Mouse (Mus musculus) heart, postnatal 0 days (tissue): Measurements from ENCODE around the gene Olfr309. TPM values are rescaled to one million over a fixed set of nuclear protein-coding genes. Genes with fewer than 3 reads are reported as not detected.

ENCODE experiments used
- ATAC-seq: fragments of 200-750 bp; cut with Nextera tagmentation; 2 replicates; pipeline ENCODE4 v1.8.0; 2017; ENCODE audit warnings: low read depth, moderate number of reproducible peaks, moderate library complexity; ENCODE audit not compliant: insufficient read depth
- DNase-seq: peaks from one replicate; pipeline ENCODE4 v3.0.0-alpha.2; 2016; ENCODE audit warnings: low spot score
- H3K27ac ChIP-seq: fragments of 300-500 bp; sonication (generic); 2 replicates; pipeline ENCODE4 v1.5.1; 2014; ENCODE audit warnings: low read depth, mild to moderate bottlenecking
- H3K27me3 ChIP-seq: fragments of 300-500 bp; sonication (generic); 2 replicates; pipeline ENCODE4 v1.6.1; 2014; ENCODE audit warnings: low read length, mixed read lengths; ENCODE audit not compliant: control insufficient read depth, insufficient read depth
- H3K36me3 ChIP-seq: fragments of 300-500 bp; sonication (generic); replicated peaks from 2 replicates; pipeline ENCODE4 v1.6.1; 2014; ENCODE audit warnings: low read length, mixed read lengths; ENCODE audit not compliant: control insufficient read depth, insufficient read depth
- H3K4me1 ChIP-seq: fragments of 300-500 bp; sonication (generic); 2 replicates; pipeline ENCODE4 v1.6.1; 2014; ENCODE audit warnings: antibody characterized with exemption; ENCODE audit not compliant: control insufficient read depth, insufficient read depth
- H3K4me2 ChIP-seq: fragments of 300-500 bp; sonication (generic); 2 replicates; pipeline ENCODE4 v1.6.1; 2014; ENCODE audit warnings: low read depth, mild to moderate bottlenecking, low read length, moderate library complexity
- H3K4me3 ChIP-seq: fragments of 300-500 bp; sonication (generic); 2 replicates; pipeline ENCODE4 v1.5.1; 2014; ENCODE audit warnings: low read depth, low read length
- H3K9ac ChIP-seq: fragments of 300-500 bp; sonication (generic); replicated peaks from 2 replicates; pipeline ENCODE4 v1.6.1; 2014; ENCODE audit warnings: low read depth, low read length, mixed read lengths
- H3K9me3 ChIP-seq: fragments of 300-500 bp; sonication (generic); replicated peaks from 2 replicates; pipeline ENCODE4 v1.6.1; 2016; ENCODE audit warnings: low read length; ENCODE audit not compliant: control insufficient read depth
- CTCF ChIP-seq: IDR thresholded peaks from 2 replicates; pipeline ENCODE4 v1.5.1; 2016; ENCODE audit warnings: antibody characterized with exemption, control low read depth, low read depth
- EP300 ChIP-seq: IDR thresholded peaks from 2 replicates; pipeline ENCODE4 v1.6.1; 2016; ENCODE audit warnings: antibody characterized with exemption, low read depth
- WGBS: fragments of 180-500 bp; shearing (Covaris S2); extraction: QIAGEN DNeasy Blood & Tissue Kit; methylation state at CpG from one replicate; pipeline ENCODE4 v1.1.7; 2014; 5-methylcytosine and 5-hydroxymethylcytosine counted together
- microRNA-seq: library from miRNA; unstranded; fragments of <30 nt; microRNA quantifications from one replicate; pipeline ENCODE4, GENCODE M21; 2016
- polyA plus RNA-seq: library from polyadenylated mRNA; unstranded; fragments of >200 nt; fragmentation: Nextera tagmentation; extraction: Ambion mirVana; gene quantifications from 2 replicates; pipeline ENCODE4 v1.2.1, GENCODE M21; 2015
- total RNA-seq: library from RNA; depleted of rRNA; stranded (reverse); fragments of >200 nt; gene quantifications from 2 replicates; pipeline ENCODE4 v1.2.3, GENCODE M21; 2014; ENCODE audit warnings: low replicate concordance; rRNA removed

The Olfr309 gene
- total and polyA plus RNA-seq, 2 experiments from 2014 or later, result not detected

GRCm38 (mm10) chr7:86321323-86321722 is 7.8 kb upstream of the Olfr309 start:
- H3K27me3 ChIP-seq, result no peaks in the 10 kb centered on the region
- 76% methylated on average over 2 of the region's 2 CpGs for WGBS
- H3K4me2 ChIP-seq, result no peak overlapping the region
- no peaks in the 10 kb centered on the region for H3K4me1 ChIP-seq
- no peak for ATAC-seq
- H3K36me3 ChIP-seq, result no peaks in the 10 kb centered on the region
- no peak for DNase-seq
- H3K27ac ChIP-seq, result no peak overlapping the region
- TF ChIP-seq CTCF (no peak), EP300 (no peak)
- no peaks in the 10 kb centered on the region for H3K9me3 ChIP-seq
- H3K9ac ChIP-seq, result no peak overlapping the region
- H3K4me3 ChIP-seq, result no peak overlapping the region

- no peak within 1 kb of the TSS for H3K27ac ChIP-seq
- 49% methylated on average over 1 of the region's 1 CpGs for WGBS
- ATAC-seq, result no peak
Observed at GRCm38 (mm10) chr7:86277072-86277471, 36.4 kb downstream of the Olfr309 start, which contains the start of gene Olfr310. Gene Olfr310, minus strand, starts transcription at chr7:86277172.

More at GRCm38 (mm10) chr7:86277072-86277471, 36.4 kb downstream of the Olfr309 start, which contains the start of gene Olfr310:
- Histone ChIP-seq H3K36me3 (no peaks in the 10 kb centered on the region), H3K4me3 (no peak within 1 kb of the TSS), H3K9me3 (no peaks in the 10 kb centered on the region), H3K4me1 (no peaks in the 10 kb centered on the region), H3K4me2 (no peak within 1 kb of the TSS), H3K27me3 (no peaks in the 10 kb centered on the region), H3K9ac (no peak within 1 kb of the TSS)
- no peak for TF ChIP-seq EP300
- TF ChIP-seq CTCF, result no peak
- no peak for DNase-seq

Small RNA genes within 50 kb of the gene (microRNA-seq; reads per million reads assigned to microRNA genes)
- not detected for gene Gm23192

Other genes starting within 250 kb of the Olfr309 start
- gene Vmn2r75, start 141.9 kb downstream of the Olfr309 start, total RNA-seq, result not detected in 2 replicates
- gene Vmn2r75, start 141.9 kb downstream of the Olfr309 start, polyA plus RNA-seq, result not detected in 2 replicates
- not detected in 2 replicates for gene Vmn2r76, start 67.4 kb downstream of the Olfr309 start, total RNA-seq
- not detected in 2 replicates for gene Vmn2r76, start 67.4 kb downstream of the Olfr309 start, polyA plus RNA-seq
- gene Olfr310, start 36.5 kb downstream of the Olfr309 start, total RNA-seq, result not detected in 2 replicates
- gene Olfr310, start 36.5 kb downstream of the Olfr309 start, polyA plus RNA-seq, result not detected in 2 replicates
- gene Olfr308, start 11.9 kb upstream of the Olfr309 start, total RNA-seq, result not detected in 2 replicates
- gene Olfr308, start 11.9 kb upstream of the Olfr309 start, polyA plus RNA-seq, result not detected in 2 replicates
- not detected in 2 replicates for gene Olfr307, start 23.9 kb upstream of the Olfr309 start, total RNA-seq
- not detected in 2 replicates for gene Olfr307, start 23.9 kb upstream of the Olfr309 start, polyA plus RNA-seq
- not detected in 2 replicates for gene Olfr305, start 53.2 kb upstream of the Olfr309 start, total RNA-seq
- gene Olfr305, start 53.2 kb upstream of the Olfr309 start, polyA plus RNA-seq, result not detected in 2 replicates
- not detected in 2 replicates for gene Olfr304, start 73.0 kb upstream of the Olfr309 start, total RNA-seq
- gene Olfr304, start 73.0 kb upstream of the Olfr309 start, polyA plus RNA-seq, result not detected in 2 replicates
- not detected in 2 replicates for gene Olfr303, start 84.1 kb upstream of the Olfr309 start, total RNA-seq
- gene Olfr303, start 84.1 kb upstream of the Olfr309 start, polyA plus RNA-seq, result not detected in 2 replicates
- not detected in 2 replicates for gene Olfr301, start 90.1 kb upstream of the Olfr309 start, total RNA-seq
- not detected in 2 replicates for gene Olfr301, start 90.1 kb upstream of the Olfr309 start, polyA plus RNA-seq
- gene Olfr299, start 146.2 kb upstream of the Olfr309 start, total RNA-seq, result not detected in 2 replicates
- gene Olfr299, start 146.2 kb upstream of the Olfr309 start, polyA plus RNA-seq, result not detected in 2 replicates
- gene Olfr298, start 178.8 kb upstream of the Olfr309 start, total RNA-seq, result not detected in 2 replicates
- not detected in 2 replicates for gene Olfr298, start 178.8 kb upstream of the Olfr309 start, polyA plus RNA-seq
- not detected in 2 replicates for gene Olfr297, start 206.3 kb upstream of the Olfr309 start, total RNA-seq
- gene Olfr297, start 206.3 kb upstream of the Olfr309 start, polyA plus RNA-seq, result not detected in 2 replicates